Mouse (Mus musculus): ENCODE results near the gene Upk3a.

The Upk3a gene

GRCm38 (mm10) chr15:85054098-85054497, 37.2 kb downstream of the Upk3a start:
- DNase-seq (ENCODE audit: low read depth): no peak

GRCm38 (mm10) chr15:85055186-85055585, 38.2 kb downstream of the Upk3a start:
- DNase-seq (ENCODE audit: low read depth): no peak

GRCm38 (mm10) chr15:85063421-85063820, 46.5 kb downstream of the Upk3a start:
- DNase-seq (ENCODE audit: low read depth): no peak

- DNase-seq (ENCODE audit: low read depth): peak; percentile 78
Observed at GRCm38 (mm10) chr15:85070561-85070960, 53.6 kb downstream of the Upk3a start.
